Mouse (Mus musculus) heart, postnatal 36 days (tissue): ENCODE measurements around the gene Ptma. TPM values are rescaled to one million over a fixed set of nuclear protein-coding genes. Genes with fewer than 3 reads are reported as not detected.
"Not testable (repeated sequence)": the region's sequence is repeated elsewhere in the genome, so short reads cannot be mapped to it uniquely, and the experiment has no call there.

Source experiments
- DNase-seq, 2 experiments: peaks; one replicate each; pipeline ENCODE4 v3.0.0; 2021 to 2022
- intact Hi-C: fragments of 180-260 bp; cut with DNase I; formaldehyde crosslinking; loops from one replicate; pipeline ENCODE4 v1.15.1; 2025
- total RNA-seq, 2 experiments: library from RNA; stranded (reverse); gene quantifications; 2 replicates each; pipeline ENCODE4 v1.2.3; 2021

Ptma gene
- 100 to 1,000 TPM; 202 to 234 TPM for total RNA-seq

- peak; percentile 96 to 97 for DNase-seq
- intact Hi-C loops = no loop called here
These were observed at the start of gene Ptma for GRCm38 (mm10) chr1:86526116-86526788. TSS of gene Ptma (plus strand) at chr1:86526726.

- DNase-seq = no peak
- intact Hi-C loops = no loop called here
These were observed 48.7 kb upstream of the Ptma start for GRCm38 (mm10) chr1:86477738-86478285.

- no peak for DNase-seq
- intact Hi-C loops = no loop called here
These were observed 47.3 kb upstream of the Ptma start for GRCm38 (mm10) chr1:86479099-86479825.

GRCm38 (mm10) chr1:86480288-86480687 lies 46.2 kb upstream of the Ptma start:
- intact Hi-C loops = no loop called here
- DNase-seq = no peak

GRCm38 (mm10) chr1:86480735-86481447 lies 45.6 kb upstream of the Ptma start:
- intact Hi-C loops = no loop called here
- DNase-seq = no peak

- intact Hi-C loops = no loop called here
- no peak for DNase-seq
These were observed 45.1 kb upstream of the Ptma start for GRCm38 (mm10) chr1:86481468-86481867.

GRCm38 (mm10) chr1:86482288-86482687 lies 44.2 kb upstream of the Ptma start:
- DNase-seq = no peak
- intact Hi-C loops = no loop called here

- intact Hi-C loops = no loop called here
- DNase-seq = no peak
These were observed 43.8 kb upstream of the Ptma start for GRCm38 (mm10) chr1:86482761-86483160.

GRCm38 (mm10) chr1:86485346-86485745 lies 41.2 kb upstream of the Ptma start:
- no peak for DNase-seq
- intact Hi-C loops = no loop called here

- DNase-seq, intact Hi-C loops: not testable (repeated sequence)
These were observed 40.7 kb upstream of the Ptma start for GRCm38 (mm10) chr1:86485858-86486257.

- DNase-seq = no peak
- intact Hi-C loops = loop anchor here (1.0 kb wide), 3 partner anchors 14 to 44 kb away; no protein-coding TSS in a partner anchor
These were observed 39.7 kb upstream of the Ptma start for GRCm38 (mm10) chr1:86486703-86487294.

GRCm38 (mm10) chr1:86487295-86487907 lies 39.1 kb upstream of the Ptma start:
- intact Hi-C loops = loop anchor here (1.0 kb wide), 3 partner anchors 15 to 45 kb away; no protein-coding TSS in a partner anchor
- DNase-seq = peak; percentile 100

GRCm38 (mm10) chr1:86487908-86488314 lies 38.6 kb upstream of the Ptma start:
- DNase-seq = no peak
- intact Hi-C loops = loop anchor here (1.0 kb wide), 3 partner anchors 16 to 46 kb away; no protein-coding TSS in a partner anchor

GRCm38 (mm10) chr1:86488326-86488725 lies 38.2 kb upstream of the Ptma start:
- intact Hi-C loops = no loop called here
- DNase-seq = no peak

GRCm38 (mm10) chr1:86488774-86489173 lies 37.8 kb upstream of the Ptma start:
- DNase-seq = no peak
- intact Hi-C loops = no loop called here

- intact Hi-C loops = no loop called here
- DNase-seq = no peak
These were observed 36.6 kb upstream of the Ptma start for GRCm38 (mm10) chr1:86489901-86490300.

- intact Hi-C loops = no loop called here
- no peak for DNase-seq
These were observed 35.8 kb upstream of the Ptma start for GRCm38 (mm10) chr1:86490697-86491096.

GRCm38 (mm10) chr1:86491533-86492094 lies 34.9 kb upstream of the Ptma start:
- DNase-seq = peak in 1 of 2 experiments; percentile 35
- intact Hi-C loops = no loop called here

- intact Hi-C loops = no loop called here
- DNase-seq = peak in 1 of 2 experiments; percentile 46
These were observed 34.1 kb upstream of the Ptma start for GRCm38 (mm10) chr1:86492095-86493070.
